Mouse (Mus musculus) ES-CJ7 (cell line): ENCODE measurements at regions not wholly inside any gene's neighbourhood (a gene's known extent, or its start where the extent isn't known, plus 50 kb on each side); places are given as distances from the start of the nearest gene placed in this dataset.

Source experiments
- DNase-seq: peaks from one replicate; pipeline ENCODE4 v3.0.0; 2011; ENCODE audit warnings: low read depth, low spot score

DNA sequence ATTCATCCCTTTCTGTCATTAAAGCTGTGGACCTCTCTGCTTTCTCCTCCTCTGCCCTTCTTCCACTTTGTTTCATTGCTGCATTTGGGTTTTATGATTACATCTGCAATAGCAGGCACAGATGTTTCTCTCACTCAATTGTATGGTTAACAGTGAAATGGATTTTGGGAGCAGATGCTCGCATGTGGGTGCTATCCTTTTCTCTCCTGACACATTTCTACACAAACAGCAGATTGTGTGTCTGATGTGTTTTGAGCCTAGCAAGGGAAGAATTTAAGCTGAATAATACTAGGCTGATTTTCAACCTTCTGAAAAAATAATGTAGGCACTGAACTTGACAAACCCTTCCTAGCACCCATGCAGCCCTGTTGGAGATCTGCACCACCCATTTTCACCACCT is 56.9 kb upstream of the Ldoc1 start:
- DNase-seq, result no peak

GRCm38 (mm10) chrX:61653077-61653476 is 56.2 kb upstream of the Ldoc1 start:
- peak; percentile 51 for DNase-seq
